Mouse (Mus musculus): ENCODE measurements around the gene Trak1. TPM values are rescaled to one million over a fixed set of nuclear protein-coding genes. Genes with fewer than 3 reads are reported as not detected.
A peak's percentile ranks its signal among the peaks of the same experiment; 100 is the strongest.

Gene Trak1
- polyA plus RNA-seq, 1 experiment from 2014 or later, result 9.3 TPM

GRCm38 (mm10) chr9:121403157-121403671 is 105.9 kb downstream of the Trak1 start:
- Histone ChIP-seq H3K27ac (replicated peaks; ENCODE audit: low read depth, low read length) (no peak overlapping the region), H3K36me3 (ENCODE audit: control insufficient read depth, insufficient read depth, low read length) (no peaks in the 10 kb centered on the region), H3K4me3 (ENCODE audit: low read depth, low read length) (no peak overlapping the region), H3K4me1 (ENCODE audit: control insufficient read depth, insufficient read depth, low read length) (no peaks in the 10 kb centered on the region), H3K4me2 (ENCODE audit: low read depth, severe bottlenecking) (peak overlapping the region; percentile 5), H3K9me3 (ENCODE audit: control insufficient read depth, low read length) (no peaks in the 10 kb centered on the region), H3K9ac (ENCODE audit: low read length) (no peak overlapping the region), H3K27me3 (ENCODE audit: control insufficient read depth, insufficient read depth, low read length) (no peaks in the 10 kb centered on the region)
- peak; percentile 86; the same call in 1 of the 2 replicates for ATAC-seq (ENCODE audit: insufficient number of reproducible peaks, low FRiP score, low TSS enrichment, low read depth)
- peak; percentile 74 for DNase-seq (ENCODE audit: low spot score)
- WGBS, result 34% methylated on average over 16 of the region's 16 CpGs

DNA sequence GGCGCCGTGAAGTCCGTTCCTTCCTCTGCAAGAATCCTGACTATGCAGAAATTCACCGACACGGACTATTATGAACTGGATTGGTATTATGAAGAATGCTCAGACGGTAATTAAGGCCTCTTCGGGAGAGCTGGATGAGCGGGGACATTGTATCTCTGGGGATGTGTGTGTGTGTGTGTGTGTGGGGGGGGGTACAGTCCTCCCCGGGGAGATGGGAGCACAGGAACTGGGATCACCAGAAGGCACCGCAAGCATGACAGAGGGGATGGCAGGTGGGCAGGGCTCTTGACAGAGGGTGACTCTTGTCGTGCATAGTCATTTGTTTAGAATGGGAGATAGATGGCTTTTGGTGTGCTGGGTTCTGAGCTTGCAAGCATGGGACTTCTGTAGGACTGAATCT is 106.4 kb downstream of the Trak1 start:
- Histone ChIP-seq H3K36me3 (ENCODE audit: control insufficient read depth, insufficient read depth, low read length) (no peaks in the 10 kb centered on the region), H3K27me3 (ENCODE audit: control insufficient read depth, insufficient read depth, low read length) (no peaks in the 10 kb centered on the region), H3K4me2 (ENCODE audit: low read depth, severe bottlenecking) (peak overlapping the region; percentile 5; the same call in 1 of the 2 replicates), H3K27ac (replicated peaks; ENCODE audit: low read depth, low read length) (no peak overlapping the region), H3K4me3 (ENCODE audit: low read depth, low read length) (no peak overlapping the region), H3K9me3 (ENCODE audit: control insufficient read depth, low read length) (no peaks in the 10 kb centered on the region), H3K4me1 (ENCODE audit: control insufficient read depth, insufficient read depth, low read length) (no peaks in the 10 kb centered on the region), H3K9ac (ENCODE audit: low read length) (no peak overlapping the region)
- ATAC-seq (ENCODE audit: insufficient number of reproducible peaks, low FRiP score, low TSS enrichment, low read depth) (no peak), DNase-seq (ENCODE audit: low spot score) (no peak)
- 79% methylated on average over 11 of the region's 11 CpGs for WGBS

- 93% methylated on average over 8 of the region's 8 CpGs for WGBS
- H3K4me1 ChIP-seq (ENCODE audit: control insufficient read depth, insufficient read depth, low read length), result no peaks in the 10 kb centered on the region
- no peak overlapping the region for H3K27ac ChIP-seq (replicated peaks; ENCODE audit: low read depth, low read length)
- H3K36me3 ChIP-seq (ENCODE audit: control insufficient read depth, insufficient read depth, low read length), result no peaks in the 10 kb centered on the region
- H3K27me3 ChIP-seq (ENCODE audit: control insufficient read depth, insufficient read depth, low read length), result no peaks in the 10 kb centered on the region
- H3K9ac ChIP-seq (ENCODE audit: low read length), result no peak overlapping the region
- no peak overlapping the region for H3K4me3 ChIP-seq (ENCODE audit: low read depth, low read length)
- ATAC-seq (ENCODE audit: insufficient number of reproducible peaks, low FRiP score, low TSS enrichment, low read depth) (no peak), DNase-seq (ENCODE audit: low spot score) (no peak)
- no peaks in the 10 kb centered on the region for H3K9me3 ChIP-seq (ENCODE audit: control insufficient read depth, low read length)
- no peak overlapping the region for H3K4me2 ChIP-seq (ENCODE audit: low read depth, severe bottlenecking)
Observed at GRCm38 (mm10) chr9:121405088-121405681, 107.9 kb downstream of the Trak1 start.

GRCm38 (mm10) chr9:121405792-121406191 is 108.5 kb downstream of the Trak1 start:
- H3K36me3 ChIP-seq (ENCODE audit: control insufficient read depth, insufficient read depth, low read length), result no peaks in the 10 kb centered on the region
- no peaks in the 10 kb centered on the region for H3K27me3 ChIP-seq (ENCODE audit: control insufficient read depth, insufficient read depth, low read length)
- no peaks in the 10 kb centered on the region for H3K4me1 ChIP-seq (ENCODE audit: control insufficient read depth, insufficient read depth, low read length)
- no peak overlapping the region for H3K4me2 ChIP-seq (ENCODE audit: low read depth, severe bottlenecking)
- ATAC-seq (ENCODE audit: insufficient number of reproducible peaks, low FRiP score, low TSS enrichment, low read depth) (no peak), DNase-seq (ENCODE audit: low spot score) (no peak)
- no peak overlapping the region for H3K9ac ChIP-seq (ENCODE audit: low read length)
- no peak overlapping the region for H3K27ac ChIP-seq (replicated peaks; ENCODE audit: low read depth, low read length)
- no peak overlapping the region for H3K4me3 ChIP-seq (ENCODE audit: low read depth, low read length)
- no peaks in the 10 kb centered on the region for H3K9me3 ChIP-seq (ENCODE audit: control insufficient read depth, low read length)
- WGBS, result 98% methylated on average over 4 of the region's 4 CpGs

DNA sequence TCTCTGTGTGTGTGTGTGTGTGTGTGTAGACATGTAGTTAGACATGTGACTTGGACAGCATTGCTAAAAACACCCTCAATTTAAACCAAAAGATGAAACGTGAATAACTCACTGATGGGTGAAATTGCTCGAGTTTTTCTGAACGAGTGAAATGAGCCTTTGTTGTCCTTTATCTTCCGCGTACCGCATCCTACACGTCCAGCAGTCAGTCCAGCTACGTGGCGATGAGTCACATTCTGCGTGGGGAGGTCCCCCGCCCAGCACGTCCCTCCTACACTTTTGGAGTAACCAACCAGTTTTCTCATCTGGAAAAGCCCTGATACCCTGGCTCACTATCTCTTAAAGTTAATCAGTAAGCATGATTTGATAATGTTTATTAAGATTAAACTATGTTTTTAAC is 116.9 kb downstream of the Trak1 start:
- no peaks in the 10 kb centered on the region for H3K4me1 ChIP-seq (ENCODE audit: control insufficient read depth, insufficient read depth, low read length)
- ATAC-seq (ENCODE audit: insufficient number of reproducible peaks, low FRiP score, low TSS enrichment, low read depth), result no peak
- H3K27ac ChIP-seq (replicated peaks; ENCODE audit: low read depth, low read length), result no peak overlapping the region
- no peaks in the 10 kb centered on the region for H3K27me3 ChIP-seq (ENCODE audit: control insufficient read depth, insufficient read depth, low read length)
- H3K4me2 ChIP-seq (ENCODE audit: low read depth, severe bottlenecking), result no peak overlapping the region
- no peak overlapping the region for H3K9ac ChIP-seq (ENCODE audit: low read length)
- DNase-seq (ENCODE audit: low spot score), result no peak
- 93% methylated on average over 12 of the region's 12 CpGs for WGBS
- H3K36me3 ChIP-seq (ENCODE audit: control insufficient read depth, insufficient read depth, low read length), result no peaks in the 10 kb centered on the region
- H3K4me3 ChIP-seq (ENCODE audit: low read depth, low read length), result no peak overlapping the region
- no peaks in the 10 kb centered on the region for H3K9me3 ChIP-seq (ENCODE audit: control insufficient read depth, low read length)

DNA sequence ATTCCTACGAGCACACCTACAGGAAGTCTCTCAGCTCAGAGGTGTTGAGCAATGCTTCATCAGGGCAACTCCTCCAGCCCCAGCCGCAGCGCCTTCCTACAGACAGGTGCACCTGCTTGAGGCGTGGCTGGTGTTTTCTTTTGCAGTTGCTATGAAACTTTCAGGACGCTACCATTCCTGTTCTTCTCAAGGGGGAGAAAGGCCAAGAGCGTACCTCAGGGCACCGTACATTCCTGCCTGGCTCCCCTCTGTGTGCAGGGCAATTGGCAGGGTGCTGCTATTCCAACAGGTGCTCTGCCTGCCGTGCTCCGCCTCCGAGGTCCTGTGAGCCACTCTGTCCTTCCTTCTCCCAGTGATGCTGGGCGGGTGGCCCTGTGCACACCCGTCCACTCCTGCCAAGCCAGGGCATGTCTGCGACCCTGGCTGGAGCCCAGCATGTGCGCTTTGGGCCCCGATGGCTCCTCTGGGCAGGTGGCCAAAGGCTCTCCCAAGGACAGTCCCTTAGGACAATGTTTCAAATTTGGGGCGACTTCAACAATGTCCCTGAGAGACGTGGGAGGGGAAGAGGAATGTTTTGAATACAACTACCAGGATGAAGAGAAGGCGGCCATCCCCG is 118.4 kb downstream of the Trak1 start:
- 82% methylated on average over 19 of the region's 19 CpGs for WGBS
- Histone ChIP-seq H3K4me2 (ENCODE audit: low read depth, severe bottlenecking) (no peak overlapping the region), H3K4me3 (ENCODE audit: low read depth, low read length) (no peak overlapping the region), H3K4me1 (ENCODE audit: control insufficient read depth, insufficient read depth, low read length) (no peaks in the 10 kb centered on the region), H3K27me3 (ENCODE audit: control insufficient read depth, insufficient read depth, low read length) (no peaks in the 10 kb centered on the region), H3K36me3 (ENCODE audit: control insufficient read depth, insufficient read depth, low read length) (no peaks in the 10 kb centered on the region), H3K9me3 (ENCODE audit: control insufficient read depth, low read length) (no peaks in the 10 kb centered on the region), H3K27ac (replicated peaks; ENCODE audit: low read depth, low read length) (no peak overlapping the region), H3K9ac (ENCODE audit: low read length) (no peak overlapping the region)
- ATAC-seq (ENCODE audit: insufficient number of reproducible peaks, low FRiP score, low TSS enrichment, low read depth) (no peak), DNase-seq (ENCODE audit: low spot score) (no peak)

DNA sequence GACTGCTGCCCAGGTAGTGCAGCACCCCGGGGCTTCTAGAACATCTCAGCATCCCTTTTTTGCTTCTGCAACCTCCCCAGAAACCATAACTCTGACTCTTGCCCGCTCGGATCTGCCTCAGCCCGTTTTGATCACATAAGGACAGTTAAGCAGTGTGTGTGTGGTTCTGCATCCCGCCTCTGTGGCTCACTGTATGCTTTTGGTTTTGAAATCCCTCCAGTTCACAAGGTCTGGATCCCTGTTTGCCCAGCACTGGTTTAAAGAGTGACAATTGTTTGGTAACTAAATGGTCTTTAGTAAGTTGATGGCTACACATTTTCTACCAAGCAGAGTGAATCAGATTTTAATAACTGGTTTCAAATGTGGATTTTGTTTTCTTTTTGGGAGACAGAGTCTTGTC is 119.2 kb downstream of the Trak1 start:
- no peaks in the 10 kb centered on the region for H3K4me1 ChIP-seq (ENCODE audit: control insufficient read depth, insufficient read depth, low read length)
- DNase-seq (ENCODE audit: low spot score) (no peak), ATAC-seq (ENCODE audit: insufficient number of reproducible peaks, low FRiP score, low TSS enrichment, low read depth) (no peak)
- no peaks in the 10 kb centered on the region for H3K36me3 ChIP-seq (ENCODE audit: control insufficient read depth, insufficient read depth, low read length)
- H3K27ac ChIP-seq (replicated peaks; ENCODE audit: low read depth, low read length), result no peak overlapping the region
- no peaks in the 10 kb centered on the region for H3K27me3 ChIP-seq (ENCODE audit: control insufficient read depth, insufficient read depth, low read length)
- no peaks in the 10 kb centered on the region for H3K9me3 ChIP-seq (ENCODE audit: control insufficient read depth, low read length)
- no peak overlapping the region for H3K4me3 ChIP-seq (ENCODE audit: low read depth, low read length)
- no peak overlapping the region for H3K9ac ChIP-seq (ENCODE audit: low read length)
- H3K4me2 ChIP-seq (ENCODE audit: low read depth, severe bottlenecking), result no peak overlapping the region
- 83% methylated on average over 5 of the region's 5 CpGs for WGBS

DNA sequence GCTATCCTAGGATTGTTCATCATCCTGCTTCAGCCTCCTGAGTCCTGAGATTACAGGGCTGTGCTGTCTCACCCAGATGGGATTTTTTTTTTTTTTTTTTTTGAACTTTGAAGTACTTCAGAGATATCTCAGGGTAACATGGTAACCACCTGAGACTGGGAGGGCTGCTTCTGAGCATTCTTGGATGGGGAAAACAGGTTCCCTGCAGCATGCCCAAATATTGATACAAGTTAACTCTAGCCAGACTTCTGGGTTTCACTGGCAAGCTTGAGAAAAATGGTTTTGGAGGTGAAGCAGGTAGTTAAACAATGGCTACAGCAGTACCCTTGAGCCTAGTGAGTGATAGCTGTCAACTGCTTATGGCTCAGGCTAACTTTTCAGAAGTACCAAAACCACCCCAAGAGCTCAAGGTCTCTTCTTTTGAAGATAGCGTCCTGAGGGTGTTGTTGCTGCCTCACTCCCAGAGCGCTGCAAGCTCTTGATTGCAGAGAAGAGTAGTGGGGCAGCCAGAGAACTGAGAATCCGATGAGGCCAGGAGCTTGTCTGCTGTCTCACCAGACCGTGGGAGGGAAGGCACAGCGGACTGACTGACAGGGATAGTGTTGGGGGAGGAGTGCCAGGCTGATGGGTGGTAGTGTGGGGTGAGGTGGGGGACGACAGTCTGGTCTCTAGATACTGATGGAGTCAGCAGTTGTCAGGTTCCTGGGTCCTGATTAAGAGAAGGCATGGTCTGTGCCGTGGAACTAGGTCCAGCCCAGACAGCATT is 119.8 kb downstream of the Trak1 start:
- H3K27ac ChIP-seq (replicated peaks; ENCODE audit: low read depth, low read length), result no peak overlapping the region
- 71% methylated on average over 7 of the region's 7 CpGs for WGBS

More for the DNA sequence above, 119.8 kb downstream of the Trak1 start:
- DNase-seq (ENCODE audit: low spot score), result no peak
- no peak overlapping the region for H3K4me3 ChIP-seq (ENCODE audit: low read depth, low read length)
- H3K4me2 ChIP-seq (ENCODE audit: low read depth, severe bottlenecking), result no peak overlapping the region
- ATAC-seq (ENCODE audit: insufficient number of reproducible peaks, low FRiP score, low TSS enrichment, low read depth), result no peak
- H3K9ac ChIP-seq (ENCODE audit: low read length), result no peak overlapping the region
- H3K4me1 ChIP-seq (ENCODE audit: control insufficient read depth, insufficient read depth, low read length), result no peaks in the 10 kb centered on the region
- H3K9me3 ChIP-seq (ENCODE audit: control insufficient read depth, low read length), result no peaks in the 10 kb centered on the region
- H3K27me3 ChIP-seq (ENCODE audit: control insufficient read depth, insufficient read depth, low read length), result no peaks in the 10 kb centered on the region
- H3K36me3 ChIP-seq (ENCODE audit: control insufficient read depth, insufficient read depth, low read length), result no peaks in the 10 kb centered on the region

Measured in limb, embryonic 11.5 days (tissue).